Mouse (Mus musculus): ENCODE results near the gene Smco4. TPM values are rescaled to one million over a fixed set of nuclear protein-coding genes. Genes with fewer than 3 reads are reported as not detected.
"Not testable (repeated sequence)": the region's sequence is repeated elsewhere in the genome, so short reads cannot be mapped to it uniquely, and the experiment has no call there.

Gene Smco4
- polyA plus RNA-seq, 1 experiment from 2014 or later: 0.32 TPM

- H3K9ac ChIP-seq: no peak overlapping the region
These were observed 40.3 kb downstream of the Smco4 start for GRCm38 (mm10) chr9:15533336-15534070.

GRCm38 (mm10) chr9:15534110-15534509 lies 40.9 kb downstream of the Smco4 start:
- Histone ChIP-seq H3K9ac (no peak overlapping the region), H3K9me3 (no peaks in the 10 kb centered on the region), H3K4me2 (no peak overlapping the region), H3K4me3 (no peak overlapping the region), H3K27ac (replicated peaks) (no peak overlapping the region), H3K4me1 (replicated peaks) (peaks cover 39% of the 10 kb centered on the region), H3K36me3 (no peaks in the 10 kb centered on the region), H3K27me3 (no peaks in the 10 kb centered on the region)
- WGBS: 97% methylated on average over 2 of the region's 2 CpGs
- ATAC-seq (ENCODE audit: low read depth): no peak

More at GRCm38 (mm10) chr9:15533336-15534070, 40.3 kb downstream of the Smco4 start:
- no peaks in the 10 kb centered on the region for H3K36me3 ChIP-seq
- no peak overlapping the region for H3K4me3 ChIP-seq
- peaks cover 45% of the 10 kb centered on the region for H3K4me1 ChIP-seq (replicated peaks)
- 73% methylated on average over 11 of the region's 11 CpGs for WGBS
- H3K9me3 ChIP-seq: no peaks in the 10 kb centered on the region
- ATAC-seq (ENCODE audit: low read depth): no peak
- H3K4me2 ChIP-seq: no peak overlapping the region
- H3K27ac ChIP-seq (replicated peaks): no peak overlapping the region
- H3K27me3 ChIP-seq: no peaks in the 10 kb centered on the region

- Histone ChIP-seq H3K36me3 (no peaks in the 10 kb centered on the region), H3K4me1 (replicated peaks) (peaks cover 26% of the 10 kb centered on the region), H3K27ac (replicated peaks) (no peak overlapping the region), H3K9ac (no peak overlapping the region), H3K4me3 (no peak overlapping the region), H3K4me2 (no peak overlapping the region), H3K27me3 (no peaks in the 10 kb centered on the region), H3K9me3 (no peaks in the 10 kb centered on the region)
- 45% methylated on average over 5 of the region's 5 CpGs for WGBS
- no peak for ATAC-seq (ENCODE audit: low read depth)
These were observed 42.2 kb downstream of the Smco4 start for GRCm38 (mm10) chr9:15535418-15535817.

- no peak overlapping the region for H3K9ac ChIP-seq
- ATAC-seq (ENCODE audit: low read depth): 0 out of 2 replicates have a peak, but pooled peaks have one; percentile 40
These were observed 43.7 kb downstream of the Smco4 start for GRCm38 (mm10) chr9:15536861-15537426.

GRCm38 (mm10) chr9:15537455-15538048 lies 44.3 kb downstream of the Smco4 start:
- H3K4me1 ChIP-seq (replicated peaks): peaks cover 15% of the 10 kb centered on the region
- H3K36me3 ChIP-seq: no peaks in the 10 kb centered on the region
- H3K9me3 ChIP-seq: no peaks in the 10 kb centered on the region
- no peak overlapping the region for H3K4me2 ChIP-seq
- WGBS: 88% methylated on average over 3 of the region's 3 CpGs
- no peak for ATAC-seq (ENCODE audit: low read depth)
- H3K9ac ChIP-seq: no peak overlapping the region
- no peaks in the 10 kb centered on the region for H3K27me3 ChIP-seq
- no peak overlapping the region for H3K27ac ChIP-seq (replicated peaks)
- H3K4me3 ChIP-seq: no peak overlapping the region

More at GRCm38 (mm10) chr9:15536861-15537426, 43.7 kb downstream of the Smco4 start:
- Histone ChIP-seq H3K27ac (replicated peaks) (no peak overlapping the region), H3K9me3 (no peaks in the 10 kb centered on the region), H3K36me3 (no peaks in the 10 kb centered on the region), H3K4me1 (replicated peaks) (peaks cover 15% of the 10 kb centered on the region), H3K4me2 (no peak overlapping the region), H3K4me3 (no peak overlapping the region), H3K27me3 (no peaks in the 10 kb centered on the region)
- WGBS: 89% methylated on average over 5 of the region's 5 CpGs

- 89% methylated on average over 8 of the region's 8 CpGs for WGBS
- H3K4me3 ChIP-seq: no peak overlapping the region
- no peak overlapping the region for H3K4me2 ChIP-seq
- 0 out of 2 replicates have a peak, but pooled peaks cover 6% of the 10 kb centered on the region for H3K4me1 ChIP-seq (replicated peaks)
- no peaks in the 10 kb centered on the region for H3K36me3 ChIP-seq
- no peak overlapping the region for H3K27ac ChIP-seq (replicated peaks)
- no peak overlapping the region for H3K9ac ChIP-seq
- H3K27me3 ChIP-seq: no peaks in the 10 kb centered on the region
- H3K9me3 ChIP-seq: no peaks in the 10 kb centered on the region
- no peak for ATAC-seq (ENCODE audit: low read depth)
These were observed 45.8 kb downstream of the Smco4 start for GRCm38 (mm10) chr9:15538979-15539533.

- no peaks in the 10 kb centered on the region for H3K27me3 ChIP-seq
- no peaks in the 10 kb centered on the region for H3K9me3 ChIP-seq
- no peak for ATAC-seq (ENCODE audit: low read depth)
- H3K4me2 ChIP-seq: no peak overlapping the region
- H3K36me3 ChIP-seq: no peaks in the 10 kb centered on the region
- H3K9ac ChIP-seq: no peak overlapping the region
- no peak overlapping the region for H3K4me3 ChIP-seq
- no peak overlapping the region for H3K27ac ChIP-seq (replicated peaks)
- 77% methylated on average over 5 of the region's 5 CpGs for WGBS
- no peaks in the 10 kb centered on the region for H3K4me1 ChIP-seq (replicated peaks)
These were observed 48.6 kb downstream of the Smco4 start for GRCm38 (mm10) chr9:15541735-15542354.

- Histone ChIP-seq H3K9me3 (no peaks in the 10 kb centered on the region), H3K9ac (no peak overlapping the region), H3K4me3 (no peak overlapping the region), H3K36me3 (no peaks in the 10 kb centered on the region), H3K27me3 (no peaks in the 10 kb centered on the region), H3K4me2 (no peak overlapping the region), H3K4me1 (replicated peaks) (no peaks in the 10 kb centered on the region), H3K27ac (replicated peaks) (no peak overlapping the region)
- no peak for ATAC-seq (ENCODE audit: low read depth)
- 90% methylated on average over 4 of the region's 4 CpGs for WGBS
These were observed 57.3 kb downstream of the Smco4 start for GRCm38 (mm10) chr9:15550461-15550961.

- not testable (repeated sequence) for H3K9me3 ChIP-seq; ATAC-seq (ENCODE audit: low read depth); H3K27me3 ChIP-seq; H3K36me3 ChIP-seq; H3K4me1 ChIP-seq (replicated peaks); H3K27ac ChIP-seq (replicated peaks); H3K9ac ChIP-seq; H3K4me2 ChIP-seq; H3K4me3 ChIP-seq
- WGBS: 93% methylated on average over 6 of the region's 6 CpGs
These were observed 57.8 kb downstream of the Smco4 start for GRCm38 (mm10) chr9:15551073-15551472.

GRCm38 (mm10) chr9:15551933-15552851 lies 59.0 kb downstream of the Smco4 start:
- no peak for ATAC-seq (ENCODE audit: low read depth)
- Histone ChIP-seq H3K4me3 (no peak overlapping the region), H3K9me3 (no peaks in the 10 kb centered on the region), H3K4me1 (replicated peaks) (no peaks in the 10 kb centered on the region), H3K27me3 (no peaks in the 10 kb centered on the region), H3K27ac (replicated peaks) (no peak overlapping the region), H3K9ac (no peak overlapping the region), H3K4me2 (no peak overlapping the region), H3K36me3 (no peaks in the 10 kb centered on the region)
- WGBS: 81% methylated on average over 15 of the region's 15 CpGs

GRCm38 (mm10) chr9:15553322-15553721 lies 60.1 kb downstream of the Smco4 start:
- no peak for ATAC-seq (ENCODE audit: low read depth)
- 75% methylated on average over 8 of the region's 8 CpGs for WGBS
- H3K4me2 ChIP-seq: no peak overlapping the region

More at GRCm38 (mm10) chr9:15553322-15553721, 60.1 kb downstream of the Smco4 start:
- H3K4me1 ChIP-seq (replicated peaks): no peaks in the 10 kb centered on the region
- no peak overlapping the region for H3K27ac ChIP-seq (replicated peaks)
- H3K9me3 ChIP-seq: no peaks in the 10 kb centered on the region
- H3K27me3 ChIP-seq: no peaks in the 10 kb centered on the region
- H3K36me3 ChIP-seq: no peaks in the 10 kb centered on the region
- H3K4me3 ChIP-seq: no peak overlapping the region
- H3K9ac ChIP-seq: no peak overlapping the region
